Mouse (Mus musculus): ENCODE results near the gene Lrrc74a. TPM values are rescaled to one million over a fixed set of nuclear protein-coding genes. Genes with fewer than 3 reads are reported as not detected.
A peak's percentile ranks its signal among the peaks of the same experiment; 100 is the strongest.

Gene Lrrc74a
- polyA plus RNA-seq, 1 experiment from 2014 or later: not detected

- Histone ChIP-seq H3K4me2 (ENCODE audit: low read depth, low read length) (no peak overlapping the region), H3K36me3 (replicated peaks; ENCODE audit: insufficient read depth, low read length) (no peaks in the 10 kb centered on the region), H3K9ac (replicated peaks) (no peak overlapping the region), H3K27me3 (ENCODE audit: insufficient read depth, low read length) (no peaks in the 10 kb centered on the region), H3K4me3 (ENCODE audit: low read depth, low read length) (no peak overlapping the region), H3K9me3 (ENCODE audit: low read length) (no peaks in the 10 kb centered on the region), H3K4me1 (ENCODE audit: insufficient read depth) (no peaks in the 10 kb centered on the region), H3K27ac (ENCODE audit: low read depth) (no peak overlapping the region)
- ATAC-seq: no peak
- TF ChIP-seq CTCF (IDR thresholded peaks at IDR 0.05; ENCODE audit: low read depth) (no peak), EP300 (IDR thresholded peaks at IDR 0.05; ENCODE audit: low read depth) (no peak)
- WGBS (ENCODE audit: insufficient replicate concordance): 74% methylated on average over 7 of the region's 7 CpGs
- DNase-seq: no peak
Observed at GRCm38 (mm10) chr12:86776341-86776860, 42.2 kb downstream of the Lrrc74a start.

- no peaks in the 10 kb centered on the region for H3K9me3 ChIP-seq (ENCODE audit: low read length)
- no peaks in the 10 kb centered on the region for H3K36me3 ChIP-seq (replicated peaks; ENCODE audit: insufficient read depth, low read length)
- H3K4me2 ChIP-seq (ENCODE audit: low read depth, low read length): no peak overlapping the region
- no peak overlapping the region for H3K4me3 ChIP-seq (ENCODE audit: low read depth, low read length)
- H3K4me1 ChIP-seq (ENCODE audit: insufficient read depth): no peaks in the 10 kb centered on the region
- no peak for TF ChIP-seq CTCF (IDR thresholded peaks at IDR 0.05; ENCODE audit: low read depth)
- no peak for TF ChIP-seq EP300 (IDR thresholded peaks at IDR 0.05; ENCODE audit: low read depth)
- no peak overlapping the region for H3K9ac ChIP-seq (replicated peaks)
- H3K27me3 ChIP-seq (ENCODE audit: insufficient read depth, low read length): no peaks in the 10 kb centered on the region
- WGBS (ENCODE audit: insufficient replicate concordance): 77% methylated on average over 4 of the region's 4 CpGs
- DNase-seq (no peak), ATAC-seq (no peak)
- no peak overlapping the region for H3K27ac ChIP-seq (ENCODE audit: low read depth)
Observed at GRCm38 (mm10) chr12:86778531-86778930, 44.4 kb downstream of the Lrrc74a start.

GRCm38 (mm10) chr12:86779206-86779989 is 45.2 kb downstream of the Lrrc74a start:
- no peaks in the 10 kb centered on the region for H3K9me3 ChIP-seq (ENCODE audit: low read length)
- no peak for DNase-seq
- no peak overlapping the region for H3K9ac ChIP-seq (replicated peaks)
- no peak overlapping the region for H3K4me3 ChIP-seq (ENCODE audit: low read depth, low read length)
- no peak overlapping the region for H3K27ac ChIP-seq (ENCODE audit: low read depth)
- no peak overlapping the region for H3K4me2 ChIP-seq (ENCODE audit: low read depth, low read length)
- H3K27me3 ChIP-seq (ENCODE audit: insufficient read depth, low read length): no peaks in the 10 kb centered on the region
- H3K36me3 ChIP-seq (replicated peaks; ENCODE audit: insufficient read depth, low read length): no peaks in the 10 kb centered on the region
- WGBS (ENCODE audit: insufficient replicate concordance): 57% methylated on average over 11 of the region's 11 CpGs
- no peaks in the 10 kb centered on the region for H3K4me1 ChIP-seq (ENCODE audit: insufficient read depth)
- TF ChIP-seq CTCF (IDR thresholded peaks at IDR 0.05; ENCODE audit: low read depth): peak; percentile 51
- TF ChIP-seq EP300 (IDR thresholded peaks at IDR 0.05; ENCODE audit: low read depth): no peak
- no peak for ATAC-seq

- Histone ChIP-seq H3K4me3 (ENCODE audit: low read depth, low read length) (no peak overlapping the region), H3K27ac (ENCODE audit: low read depth) (no peak overlapping the region), H3K36me3 (replicated peaks; ENCODE audit: insufficient read depth, low read length) (no peaks in the 10 kb centered on the region), H3K27me3 (ENCODE audit: insufficient read depth, low read length) (no peaks in the 10 kb centered on the region), H3K4me1 (ENCODE audit: insufficient read depth) (no peaks in the 10 kb centered on the region), H3K9ac (replicated peaks) (no peak overlapping the region), H3K4me2 (ENCODE audit: low read depth, low read length) (no peak overlapping the region), H3K9me3 (ENCODE audit: low read length) (no peaks in the 10 kb centered on the region)
- DNase-seq (no peak), ATAC-seq (no peak)
- WGBS (ENCODE audit: insufficient replicate concordance): 45% methylated on average over 6 of the region's 6 CpGs
- TF ChIP-seq EP300 (IDR thresholded peaks at IDR 0.05; ENCODE audit: low read depth) (no peak), CTCF (IDR thresholded peaks at IDR 0.05; ENCODE audit: low read depth) (no peak)
Observed at GRCm38 (mm10) chr12:86781654-86782202, 47.6 kb downstream of the Lrrc74a start.

- WGBS (ENCODE audit: insufficient replicate concordance): 70% methylated on average over 12 of the region's 12 CpGs
Observed at GRCm38 (mm10) chr12:86786149-86787019, 52.2 kb downstream of the Lrrc74a start.

More at GRCm38 (mm10) chr12:86786149-86787019, 52.2 kb downstream of the Lrrc74a start:
- H3K9me3 ChIP-seq (ENCODE audit: low read length): no peaks in the 10 kb centered on the region
- H3K27ac ChIP-seq (ENCODE audit: low read depth): no peak overlapping the region
- ATAC-seq: no peak
- no peak for DNase-seq
- no peaks in the 10 kb centered on the region for H3K36me3 ChIP-seq (replicated peaks; ENCODE audit: insufficient read depth, low read length)
- H3K4me3 ChIP-seq (ENCODE audit: low read depth, low read length): no peak overlapping the region
- TF ChIP-seq CTCF (IDR thresholded peaks at IDR 0.05; ENCODE audit: low read depth): no peak
- TF ChIP-seq EP300 (IDR thresholded peaks at IDR 0.05; ENCODE audit: low read depth): no peak
- H3K4me2 ChIP-seq (ENCODE audit: low read depth, low read length): no peak overlapping the region
- H3K27me3 ChIP-seq (ENCODE audit: insufficient read depth, low read length): no peaks in the 10 kb centered on the region
- no peak overlapping the region for H3K9ac ChIP-seq (replicated peaks)
- no peaks in the 10 kb centered on the region for H3K4me1 ChIP-seq (ENCODE audit: insufficient read depth)

Data from liver, postnatal 0 days (tissue).